Mouse (Mus musculus) ES-Bruce4 (cell line): ENCODE measurements around the gene Tspan31. TPM values are rescaled to one million over a fixed set of nuclear protein-coding genes. Genes with fewer than 3 reads are reported as not detected.
"Not testable (repeated sequence)": the region's sequence is repeated elsewhere in the genome, so short reads cannot be mapped to it uniquely, and the experiment has no call there.

Experiments used
- H3K27ac ChIP-seq: 2 replicates; pipeline ENCODE4 v1.5.1; 2012; ENCODE audit warnings: low read length, inconsistent platforms; ENCODE audit not compliant: insufficient read depth
- H3K27me3 ChIP-seq: 2 replicates; pipeline ENCODE4 v1.6.1; 2012; ENCODE audit warnings: mild to moderate bottlenecking, low read length, inconsistent platforms; ENCODE audit not compliant: control insufficient read depth, poor library complexity, insufficient read depth, severe bottlenecking
- H3K36me3 ChIP-seq: 2 replicates; pipeline ENCODE4 v1.6.1; 2012; ENCODE audit warnings: inconsistent platforms, mild to moderate bottlenecking, low read length, moderate library complexity; ENCODE audit not compliant: control insufficient read depth, poor library complexity, insufficient read depth, severe bottlenecking
- H3K4me1 ChIP-seq: one replicate; pipeline ENCODE4 v1.8.1; 2011; ENCODE audit warnings: low read length; ENCODE audit not compliant: control insufficient read depth, insufficient read depth
- H3K4me3 ChIP-seq: 2 replicates; pipeline ENCODE4 v1.5.1; 2011; ENCODE audit warnings: low read depth, mild to moderate bottlenecking, low read length
- H3K9ac ChIP-seq: 2 replicates; pipeline ENCODE4 v1.6.1; 2012; ENCODE audit warnings: low read depth, mild to moderate bottlenecking, inconsistent platforms; ENCODE audit not compliant: poor library complexity, severe bottlenecking
- H3K9me3 ChIP-seq: replicated peaks from 2 replicates; pipeline ENCODE4 v1.6.1; 2012; ENCODE audit warnings: mild to moderate bottlenecking, low read length, inconsistent platforms; ENCODE audit not compliant: control insufficient read depth, poor library complexity, insufficient read depth, severe bottlenecking
- CTCF ChIP-seq: IDR thresholded peaks from one replicate; pipeline ENCODE4 v1.8.1; 2011; ENCODE audit warnings: low read depth, low read length
- EP300 ChIP-seq: IDR thresholded peaks from 2 replicates; pipeline ENCODE4 v1.6.1; 2011; ENCODE audit warnings: low read depth, low read length; ENCODE audit not compliant: insufficient read depth
- POLR2A ChIP-seq: IDR thresholded peaks from one replicate; pipeline ENCODE4 v1.8.1; 2011; ENCODE audit warnings: low read length; ENCODE audit not compliant: insufficient read depth
- polyA plus RNA-seq: library from polyadenylated mRNA; stranded (reverse); fragments of >200 nt; gene quantifications from 2 replicates; pipeline ENCODE4 v1.2.4, GENCODE M21; 2011; ENCODE audit warnings: low read depth; ENCODE audit not compliant: missing spikeins, insufficient read depth, insufficient read length

The Tspan31 gene
- polyA plus RNA-seq, 1 experiment: 75.9 TPM

DNA sequence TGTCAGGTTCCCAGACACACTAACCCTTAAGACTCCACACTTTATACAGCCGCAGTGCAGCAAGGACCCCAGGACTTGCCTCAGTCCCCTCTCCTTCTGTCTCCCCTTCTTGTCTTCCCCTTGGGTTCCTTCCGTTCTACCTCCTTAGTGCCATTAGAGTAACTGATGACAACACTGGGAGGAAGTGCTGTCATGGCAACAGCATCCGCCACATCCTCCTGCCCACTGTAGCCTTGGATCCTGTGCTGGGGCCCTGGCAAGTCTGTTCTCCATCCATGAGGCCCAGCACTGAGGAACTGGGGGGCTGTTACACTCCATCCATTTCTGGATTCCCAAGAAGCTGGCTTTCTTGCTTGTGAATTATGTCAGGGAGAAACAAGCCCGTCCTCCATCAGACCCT lies 6.0 kb upstream of the Tspan31 start:
- TF ChIP-seq EP300 (no peak), CTCF (no peak)
- Histone ChIP-seq H3K9ac (no peak overlapping the region), H3K4me3 (no peak overlapping the region), H3K27ac (no peak overlapping the region), H3K36me3 (no peaks in the 10 kb centered on the region), H3K4me1 (peaks cover 2% of the 10 kb centered on the region), H3K9me3 (no peaks in the 10 kb centered on the region), H3K27me3 (peaks cover 15% of the 10 kb centered on the region)

DNA sequence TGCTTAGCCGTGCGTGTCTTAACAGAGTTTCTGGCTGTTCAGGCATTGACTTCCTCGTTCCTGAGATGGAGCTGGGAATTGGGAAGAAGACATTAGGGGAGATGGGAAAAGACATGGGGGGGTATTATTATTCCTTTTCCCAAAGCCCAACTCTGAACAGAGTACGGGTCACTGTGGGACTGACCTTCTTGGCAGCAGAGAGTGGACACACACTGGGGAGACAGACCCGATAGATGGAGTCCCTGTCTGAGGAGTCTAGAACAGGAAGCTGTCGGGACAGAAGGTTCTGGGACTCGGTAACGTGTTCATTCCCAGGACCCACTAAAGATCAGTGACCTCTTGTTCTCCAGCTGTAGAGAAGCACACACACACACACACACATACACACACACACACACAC lies 5.6 kb upstream of the Tspan31 start:
- Histone ChIP-seq H3K4me1 (peaks cover 2% of the 10 kb centered on the region), H3K4me3 (no peak overlapping the region), H3K27me3 (peaks cover 15% of the 10 kb centered on the region), H3K27ac (no peak overlapping the region), H3K9ac (no peak overlapping the region), H3K36me3 (no peaks in the 10 kb centered on the region), H3K9me3 (no peaks in the 10 kb centered on the region)
- TF ChIP-seq EP300 (no peak), CTCF (no peak)

- H3K9ac ChIP-seq: no peak within 1 kb of the TSS
- peaks cover 2% of the 10 kb centered on the region for H3K4me1 ChIP-seq
- no peak for TF ChIP-seq POLR2A
- peak; percentile 29 for TF ChIP-seq CTCF
- no peak for TF ChIP-seq EP300
- H3K27ac ChIP-seq: no peak within 1 kb of the TSS
- H3K27me3 ChIP-seq: peaks cover 13% of the 10 kb centered on the region
- H3K36me3 ChIP-seq: no peaks in the 10 kb centered on the region
- no peaks in the 10 kb centered on the region for H3K9me3 ChIP-seq
- no peak within 1 kb of the TSS for H3K4me3 ChIP-seq
Measured at GRCm38 (mm10) chr10:127075080-127075479, 5.0 kb upstream of the Tspan31 start, which contains the start of gene Agap2. TSS of gene Agap2 (plus strand) at chr10:127075284.

DNA sequence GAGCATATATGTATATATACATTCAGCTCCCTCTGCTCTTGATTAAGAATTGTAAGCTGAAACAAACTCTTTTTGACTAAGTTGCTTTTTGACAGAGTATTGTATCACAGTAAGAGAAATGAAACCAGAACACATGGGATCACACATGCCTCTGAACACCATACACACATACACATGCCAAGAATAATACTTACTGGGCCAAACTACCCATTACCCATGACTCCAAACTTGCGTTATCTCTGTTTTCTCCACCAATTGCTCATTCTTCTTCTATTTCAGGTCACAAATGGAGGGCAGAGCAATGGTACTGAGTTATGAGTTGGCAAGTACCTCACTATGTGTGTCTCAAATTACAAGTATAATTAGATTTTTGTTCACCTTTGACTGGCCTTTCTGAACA lies 3.9 kb upstream of the Tspan31 start:
- Histone ChIP-seq H3K9ac (no peak overlapping the region), H3K36me3 (no peaks in the 10 kb centered on the region), H3K4me1 (peaks cover 2% of the 10 kb centered on the region), H3K27ac (no peak overlapping the region), H3K9me3 (no peaks in the 10 kb centered on the region), H3K27me3 (peaks cover 3% of the 10 kb centered on the region; the same call in 1 of the 2 replicates), H3K4me3 (no peak overlapping the region)
- TF ChIP-seq CTCF (no peak), POLR2A (no peak), EP300 (no peak)

DNA sequence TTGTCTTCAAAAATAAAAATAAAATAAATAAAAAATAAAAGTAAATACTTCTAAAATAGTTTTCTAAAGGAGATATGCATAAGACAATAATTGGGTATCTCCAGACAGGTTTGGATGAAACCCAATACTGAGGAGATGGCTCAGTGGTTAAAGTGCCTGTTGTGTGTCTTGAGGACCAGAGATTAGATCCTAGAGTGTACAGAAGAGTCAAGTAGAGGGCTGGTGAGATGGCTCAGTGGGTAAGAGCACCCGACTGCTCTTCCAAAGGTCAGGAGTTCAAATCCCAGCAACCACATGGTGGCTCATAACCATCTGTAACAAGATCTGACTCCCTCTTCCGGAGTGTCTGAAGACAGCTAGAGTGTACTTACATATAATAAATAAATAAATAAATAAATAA lies 2.9 kb upstream of the Tspan31 start:
- not testable (repeated sequence) for H3K9ac ChIP-seq, H3K9me3 ChIP-seq, H3K27ac ChIP-seq, H3K36me3 ChIP-seq, H3K4me3 ChIP-seq, H3K4me1 ChIP-seq, H3K27me3 ChIP-seq

- H3K36me3 ChIP-seq: peaks cover 14% of the 10 kb centered on the region
- H3K27me3 ChIP-seq, H3K9me3 ChIP-seq: not testable (repeated sequence)
Measured at GRCm38 (mm10) chr10:127072270-127072669, 2.2 kb upstream of the Tspan31 start.

GRCm38 (mm10) chr10:127071203-127071602 lies 1.1 kb upstream of the Tspan31 start:
- H3K9me3 ChIP-seq: no peaks in the 10 kb centered on the region
- H3K27ac ChIP-seq: no peak overlapping the region

More at GRCm38 (mm10) chr10:127072270-127072669, 2.2 kb upstream of the Tspan31 start:
- not testable (repeated sequence) for H3K9ac ChIP-seq, H3K4me3 ChIP-seq, H3K4me1 ChIP-seq, H3K27ac ChIP-seq

More at GRCm38 (mm10) chr10:127071203-127071602, 1.1 kb upstream of the Tspan31 start:
- peak overlapping the region; percentile 46; the same call in 1 of the 2 replicates for H3K9ac ChIP-seq
- H3K36me3 ChIP-seq: peaks cover 24% of the 10 kb centered on the region
- H3K4me1 ChIP-seq: peaks cover 2% of the 10 kb centered on the region
- no peak for TF ChIP-seq POLR2A
- no peak for TF ChIP-seq EP300
- no peak for TF ChIP-seq CTCF
- H3K4me3 ChIP-seq: no peak overlapping the region; the same call in 1 of the 2 replicates
- no peaks in the 10 kb centered on the region for H3K27me3 ChIP-seq
